28 mouse cellular contexts compared by ENCODE assay signal in genomic region chr16:24396504-24396903, GRCm38 (mm10). TPM values are rescaled to one million over a fixed set of nuclear protein-coding genes. Genes with fewer than 3 reads are reported as not detected.
DNase-seq lines count a peak whose midpoint lies in the region; ATAC-seq and TF ChIP-seq lines count a peak whose summit lies in the region.
"Had no signal": no experiment of that assay in that cellular context is flagged by ENCODE, and none has a peak within 500 bp of the region (broad histone marks: within the 10 kb centered on the region; RNA-seq: fewer than 3 reads in every experiment).

No protein-coding gene starts in this region.

- 89% methylated on average over 7 of the region's 7 CpGs for WGBS in kidney, embryonic 15.5 days
- 78% methylated on average over 7 of the region's 7 CpGs for WGBS in lung, embryonic 15.5 days
- 76% methylated on average over 7 of the region's 7 CpGs for WGBS in intestine, embryonic 15.5 days
- WGBS in stomach, postnatal 0 days: 62% methylated on average over 7 of the region's 7 CpGs

- H3K27me3 ChIP-seq in kidney, embryonic 15.5 days: no peaks in the 10 kb centered on the region
- H3K27me3 ChIP-seq in lung, embryonic 15.5 days: no peaks in the 10 kb centered on the region
- H3K27me3 ChIP-seq in intestine, embryonic 15.5 days (replicated peaks): no peaks in the 10 kb centered on the region
- no peaks in the 10 kb centered on the region for H3K27me3 ChIP-seq in stomach, postnatal 0 days (ENCODE audit: control insufficient read depth, insufficient read depth, low read length)
- H3K27me3 ChIP-seq: embryonic facial prominence, embryonic 15.5 days; forebrain, embryonic 12.5 days; heart, embryonic 13.5 days; hindbrain, embryonic 15.5 days; limb, embryonic 12.5 days; midbrain, embryonic 13.5 days had no signal

- no peaks in the 10 kb centered on the region for H3K36me3 ChIP-seq in kidney, embryonic 15.5 days
- H3K36me3 ChIP-seq in lung, embryonic 15.5 days: no peaks in the 10 kb centered on the region
- H3K36me3 ChIP-seq in intestine, embryonic 15.5 days: no peaks in the 10 kb centered on the region
- no peaks in the 10 kb centered on the region for H3K36me3 ChIP-seq in stomach, postnatal 0 days (ENCODE audit: control insufficient read depth, insufficient read depth, low read length)
- H3K36me3 ChIP-seq: embryonic facial prominence, embryonic 15.5 days; forebrain, embryonic 12.5 days; heart, embryonic 13.5 days; hindbrain, embryonic 10.5 days; hindbrain, embryonic 15.5 days; limb, embryonic 12.5 days; midbrain, embryonic 13.5 days had no signal

- ATAC-seq in kidney, embryonic 15.5 days (replicated peaks; ENCODE audit: low FRiP score): no peak
- no peak for ATAC-seq in lung, embryonic 15.5 days (ENCODE audit: borderline replicate concordance, extremely low read depth, low FRiP score, low TSS enrichment)
- no peak for ATAC-seq in intestine, embryonic 15.5 days
- peak; percentile 65 for ATAC-seq in stomach, postnatal 0 days (ENCODE audit: low FRiP score, low TSS enrichment)
- ATAC-seq: forebrain, postnatal 0 days; inflammation-experienced regulatory T-cells, adult 6 months; midbrain, embryonic 13.5 days had no signal

- H3K9ac ChIP-seq in kidney, embryonic 15.5 days: no peak overlapping the region
- no peak overlapping the region for H3K9ac ChIP-seq in lung, embryonic 15.5 days
- no peak overlapping the region for H3K9ac ChIP-seq in intestine, embryonic 15.5 days
- no peak overlapping the region for H3K9ac ChIP-seq in stomach, postnatal 0 days (ENCODE audit: low read length)
- H3K9ac ChIP-seq: embryonic facial prominence, embryonic 15.5 days; forebrain, embryonic 12.5 days; forebrain, postnatal 0 days; heart, embryonic 13.5 days; hindbrain, embryonic 15.5 days; limb, embryonic 12.5 days; midbrain, embryonic 13.5 days had no signal

- peaks cover 67% of the 10 kb centered on the region for H3K4me1 ChIP-seq in kidney, embryonic 15.5 days
- H3K4me1 ChIP-seq in lung, embryonic 15.5 days: peaks cover 53% of the 10 kb centered on the region
- H3K4me1 ChIP-seq in intestine, embryonic 15.5 days (replicated peaks): peaks cover 56% of the 10 kb centered on the region
- peaks cover 17% of the 10 kb centered on the region for H3K4me1 ChIP-seq in stomach, postnatal 0 days (replicated peaks; ENCODE audit: control insufficient read depth, insufficient read depth)

- no peak for TF ChIP-seq CTCF in stomach, postnatal 0 days (IDR thresholded peaks at IDR 0.05; ENCODE audit: low read depth)

- H3K27ac ChIP-seq in kidney, embryonic 15.5 days: peak overlapping the region; percentile 72
- 0 out of 2 replicates have a peak overlapping the region, but pooled peaks have one; percentile 13 for H3K27ac ChIP-seq in lung, embryonic 15.5 days
- H3K27ac ChIP-seq in intestine, embryonic 15.5 days: peak overlapping the region; percentile 7; the same call in 1 of the 2 replicates
- H3K27ac ChIP-seq in stomach, postnatal 0 days (replicated peaks): peak overlapping the region; percentile 80
- H3K27ac ChIP-seq: embryonic facial prominence, embryonic 10.5 days; embryonic facial prominence, embryonic 15.5 days; forebrain, embryonic 12.5 days; heart, adult 2 months; heart, embryonic 13.5 days; hindbrain, embryonic 10.5 days; hindbrain, embryonic 15.5 days; limb, embryonic 12.5 days; macrophage; midbrain, embryonic 13.5 days had no signal

- no peak overlapping the region for H3K4me3 ChIP-seq in kidney, embryonic 15.5 days (replicated peaks)
- H3K4me3 ChIP-seq in lung, embryonic 15.5 days: no peak overlapping the region
- H3K4me3 ChIP-seq in intestine, embryonic 15.5 days (replicated peaks): no peak overlapping the region
- H3K4me3 ChIP-seq in stomach, postnatal 0 days (ENCODE audit: low read depth, low read length): no peak overlapping the region
- H3K4me3 ChIP-seq: embryonic facial prominence, embryonic 10.5 days; embryonic facial prominence, embryonic 15.5 days; forebrain, embryonic 12.5 days; heart, adult 2 months; heart, embryonic 13.5 days; hindbrain, embryonic 10.5 days; hindbrain, embryonic 15.5 days; limb, embryonic 12.5 days; midbrain, embryonic 13.5 days had no signal

- H3K4me2 ChIP-seq in kidney, embryonic 15.5 days: no peak overlapping the region
- no peak overlapping the region for H3K4me2 ChIP-seq in lung, embryonic 15.5 days
- H3K4me2 ChIP-seq in intestine, embryonic 15.5 days (replicated peaks): 0 out of 2 replicates have a peak overlapping the region, but pooled peaks have one; percentile 15
- peak overlapping the region; percentile 11; the same call in 1 of the 2 replicates for H3K4me2 ChIP-seq in stomach, postnatal 0 days (replicated peaks; ENCODE audit: low read depth)
- H3K4me2 ChIP-seq: embryonic facial prominence, embryonic 15.5 days; forebrain, embryonic 12.5 days; heart, embryonic 13.5 days; hindbrain, embryonic 15.5 days; limb, embryonic 12.5 days; liver, embryonic 11.5 days; midbrain, embryonic 13.5 days had no signal

- DNase-seq in kidney, postnatal 36 days: no peak
- DNase-seq in lung, postnatal 36 days: no peak
- DNase-seq in stomach, postnatal 0 days (ENCODE audit: low spot score): peak; percentile 73
- DNase-seq in natural killer cell, adult 2 months (ENCODE audit: low spot score in 2 of 2): no peak
- DNase-seq: adrenal gland, postnatal 25 days; cerebellum, adult 11-12 months; cerebellum, postnatal 10 days; forebrain, postnatal 0 days; heart, adult 2 months; heart, postnatal 10 days; kidney, adult 9 months; layer of hippocampus, adult 9-11 months; spleen, adult 18-20 months; thymus, postnatal 4 days had no signal

- no peak for TF ChIP-seq EP300 in stomach, postnatal 0 days (optimal IDR thresholded peaks at IDR 0.05)

- no peaks in the 10 kb centered on the region for H3K9me3 ChIP-seq in kidney, embryonic 15.5 days (replicated peaks)
- no peaks in the 10 kb centered on the region for H3K9me3 ChIP-seq in lung, embryonic 15.5 days
- no peaks in the 10 kb centered on the region for H3K9me3 ChIP-seq in intestine, embryonic 15.5 days
- no peaks in the 10 kb centered on the region for H3K9me3 ChIP-seq in stomach, postnatal 0 days (ENCODE audit: control insufficient read depth, low read length)
- H3K9me3 ChIP-seq: embryonic facial prominence, embryonic 10.5 days; embryonic facial prominence, embryonic 15.5 days; forebrain, embryonic 12.5 days; heart, embryonic 13.5 days; hindbrain, embryonic 10.5 days; hindbrain, embryonic 15.5 days; limb, embryonic 12.5 days; midbrain, embryonic 13.5 days had no signal

RNA-seq across cellular contexts. Expression of gene Lpp, which starts 3.2 kb away (rescaled TPM):
- 50.8 and 58.6 TPM in 2 replicates for polyA plus RNA-seq in kidney, embryonic 15.5 days (2015; fragmentation: Nextera tagmentation; extraction: Ambion mirVana)
- polyA plus RNA-seq in lung, embryonic 15.5 days (2015; fragmentation: Nextera tagmentation; extraction: Ambion mirVana): 61.5 and 65.4 TPM in 2 replicates
- polyA plus RNA-seq in intestine, embryonic 15.5 days (2015; fragmentation: Nextera tagmentation; extraction: Ambion mirVana): 61.7 and 63.0 TPM in 2 replicates
- 49.8 and 51.3 TPM in 2 replicates for polyA plus RNA-seq in stomach, postnatal 0 days (2015; fragmentation: Nextera tagmentation; extraction: Ambion mirVana)

Comparison
In these comparisons a context has a peak if more than half of its experiments do, and no peak if none do; other contexts are left out.
1. H3K27ac ChIP-seq: peak in every context shown above with its lines; median percentile 80 in stomach, postnatal 0 days; 72 in kidney, embryonic 15.5 days; 13 in lung, embryonic 15.5 days; 7 in intestine, embryonic 15.5 days.
2. H3K4me2 ChIP-seq: peak in intestine, embryonic 15.5 days (single experiment) and stomach, postnatal 0 days (single experiment); none in kidney, embryonic 15.5 days (single experiment) and lung, embryonic 15.5 days (single experiment).